Mouse (Mus musculus) kidney, adult 11 months (tissue): ENCODE measurements at regions not wholly inside any gene's neighbourhood (a gene's known extent, or its start where the extent isn't known, plus 50 kb on each side); places are given as distances from the start of the nearest gene placed in this dataset.

ENCODE experiments used
- DNase-seq: peaks from one replicate; pipeline ENCODE4 v3.0.0; 2022

DNA sequence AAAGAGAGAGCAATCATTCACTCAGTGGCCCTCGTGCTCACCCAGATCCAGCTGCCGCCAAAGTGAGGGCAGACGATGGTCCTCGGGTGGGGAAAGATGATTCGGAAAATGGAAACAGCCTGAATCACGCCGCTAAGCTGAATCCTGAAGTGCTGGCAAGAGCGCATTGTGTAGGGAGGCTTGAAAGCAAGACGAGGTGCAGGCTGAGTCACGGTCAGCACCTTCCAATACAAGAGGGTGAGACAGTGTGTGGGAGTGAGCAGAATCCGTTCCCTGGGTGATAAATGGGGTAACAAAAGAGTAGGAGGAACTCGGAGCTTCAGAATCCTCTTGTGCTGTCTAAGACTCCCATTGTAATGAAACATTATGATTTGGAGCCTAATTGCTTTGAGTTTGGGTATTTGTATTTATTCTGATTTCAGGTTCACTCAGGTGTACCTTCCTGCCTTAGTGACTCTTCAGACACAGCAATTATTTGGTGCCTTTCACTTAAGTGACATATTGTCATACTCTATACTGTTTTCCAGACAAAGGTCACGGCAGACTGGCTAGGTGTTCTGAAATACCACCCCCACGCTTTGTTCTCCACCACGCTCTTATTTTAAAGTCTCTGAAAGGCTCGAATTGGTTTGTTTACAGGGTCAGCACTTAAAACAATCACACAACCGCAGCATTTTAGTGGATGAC is 70.0 kb downstream of the Mbip start:
- no peak for DNase-seq

DNA sequence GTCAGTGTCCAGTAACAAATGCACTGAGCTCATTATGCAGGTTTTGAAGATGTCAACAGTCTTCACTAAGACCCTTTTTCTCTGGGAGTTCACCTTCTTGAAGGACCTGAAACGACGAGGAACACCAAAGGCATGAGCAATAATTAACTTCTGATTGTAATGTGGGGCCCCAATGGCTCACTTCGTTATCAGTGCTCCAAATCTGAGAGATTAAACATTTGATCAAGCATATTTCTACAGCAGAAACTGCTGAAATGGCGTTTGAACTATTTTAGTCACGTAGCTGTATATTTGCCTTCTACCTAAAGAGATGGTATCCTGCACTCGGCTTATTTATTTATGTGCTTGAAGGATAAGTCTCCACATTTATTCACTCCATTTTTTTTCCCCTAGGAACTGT is 80.6 kb downstream of the Mbip start:
- no peak for DNase-seq

DNA sequence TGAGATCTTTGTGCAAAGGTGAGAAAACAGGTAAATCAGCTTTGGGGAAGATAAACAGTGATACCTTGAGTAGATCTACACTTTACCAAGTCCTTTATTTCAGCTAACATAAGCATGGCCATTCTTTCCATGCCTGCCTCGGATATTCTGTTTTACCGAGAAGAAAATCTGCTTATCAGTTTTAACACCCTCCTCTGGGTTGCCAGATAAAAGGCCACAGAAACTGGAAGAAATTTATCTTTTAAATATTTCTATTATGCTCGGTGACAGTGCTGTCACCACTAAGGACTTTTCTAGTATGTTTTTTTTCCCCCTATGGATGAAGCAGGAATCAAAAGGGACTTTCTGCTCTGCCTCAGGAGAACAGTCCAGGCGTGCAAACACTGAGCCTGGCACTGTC is 84.2 kb downstream of the Mbip start:
- DNase-seq = no peak

DNA sequence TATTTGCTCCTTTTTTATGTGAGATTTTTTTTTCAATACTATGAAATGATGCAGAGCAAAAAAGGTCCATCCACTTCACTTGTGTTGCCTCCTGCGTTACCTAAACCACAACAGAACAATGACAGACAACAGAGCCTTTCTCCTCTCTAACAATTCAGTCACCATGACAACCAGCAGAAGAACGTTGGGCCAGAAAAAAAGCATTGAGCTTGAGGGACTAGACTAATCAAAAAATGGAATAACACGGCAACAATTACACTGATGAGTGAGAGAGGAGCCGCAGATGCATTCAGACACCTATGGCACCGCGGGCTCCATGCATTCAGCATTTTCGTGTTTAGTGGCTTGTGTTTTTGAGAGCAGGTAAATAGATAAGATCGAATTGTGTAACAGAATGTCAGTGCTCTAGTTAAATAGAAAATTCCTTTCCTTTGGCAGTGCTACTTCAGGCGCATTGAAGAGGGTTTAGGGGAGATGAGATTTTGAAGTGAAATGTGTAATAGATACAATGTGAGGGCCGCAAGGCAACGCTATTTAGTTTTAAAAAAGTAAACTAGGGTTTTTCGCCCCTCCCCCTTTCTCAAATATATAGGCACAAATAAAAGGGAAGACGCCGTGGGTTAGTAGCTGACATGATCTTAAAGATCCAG is 87.2 kb downstream of the Mbip start:
- DNase-seq = no peak

DNA sequence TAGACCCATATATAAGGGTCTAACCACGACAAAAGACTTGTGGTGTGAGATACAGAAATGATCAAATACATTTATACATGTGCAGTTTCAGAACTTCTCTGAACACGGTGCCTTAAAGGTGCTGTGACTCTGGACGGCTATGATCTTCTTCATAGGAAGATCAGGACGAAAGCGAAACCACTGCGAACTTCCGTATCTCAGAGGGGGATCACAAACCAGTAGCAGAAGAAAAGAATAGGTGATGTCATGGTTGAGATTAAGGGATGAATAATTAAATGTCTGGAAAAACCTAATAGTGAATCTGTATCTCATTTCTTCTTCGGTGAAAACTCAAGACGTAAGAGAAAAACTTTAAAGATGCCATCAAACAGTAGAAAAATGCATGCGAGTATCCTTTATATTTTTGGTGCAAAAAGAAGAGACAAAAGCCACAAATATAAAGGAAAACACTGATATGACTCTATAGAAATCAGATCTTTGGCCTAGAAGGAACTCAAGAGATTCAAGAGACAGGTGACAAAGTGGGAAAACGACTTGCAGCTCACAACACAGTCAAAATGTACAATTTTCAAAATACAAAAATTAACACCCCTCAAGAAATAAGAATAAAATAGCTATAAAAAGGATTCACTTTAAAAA is 89.3 kb downstream of the Mbip start:
- DNase-seq = no peak

DNA sequence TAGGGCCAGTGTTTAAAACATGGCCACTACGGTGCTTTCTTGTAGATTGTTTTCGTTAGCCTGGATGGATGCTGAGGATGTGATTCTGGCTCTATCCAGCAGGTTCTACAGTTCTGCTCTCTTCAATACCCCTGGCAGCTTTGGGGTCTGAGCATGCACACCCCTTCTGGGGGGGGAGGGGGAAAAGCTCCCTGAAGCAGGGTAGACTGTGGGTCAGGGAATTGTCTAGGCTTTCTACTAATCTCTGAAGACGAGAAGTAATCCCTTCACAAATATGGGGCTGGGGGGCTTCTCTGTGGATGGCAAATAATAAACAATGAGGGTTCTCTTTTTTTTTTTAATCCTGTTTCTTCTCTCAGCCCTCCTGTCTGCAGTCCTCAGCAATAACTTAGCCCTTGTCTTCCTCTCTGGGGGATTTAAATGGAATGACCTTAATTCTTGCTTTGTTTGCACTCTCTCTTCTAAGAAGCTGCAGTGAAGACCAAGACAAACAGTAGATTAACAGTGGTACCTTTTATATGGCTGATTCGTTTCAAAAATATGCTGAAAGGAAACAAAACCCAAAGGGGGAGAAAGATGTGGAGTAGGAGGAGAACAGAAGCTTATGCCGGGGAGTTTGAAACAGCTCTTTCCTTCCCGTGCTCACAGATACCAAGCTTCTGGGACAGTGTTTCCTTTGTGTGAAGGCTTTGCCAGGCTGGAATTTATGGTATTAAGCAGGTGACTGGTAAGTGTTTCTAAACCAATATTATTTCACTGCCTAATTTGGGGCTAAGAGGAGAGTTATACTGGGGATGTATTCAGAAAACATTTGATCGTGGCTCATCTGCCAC is 92.9 kb downstream of the Mbip start:
- DNase-seq = no peak

DNA sequence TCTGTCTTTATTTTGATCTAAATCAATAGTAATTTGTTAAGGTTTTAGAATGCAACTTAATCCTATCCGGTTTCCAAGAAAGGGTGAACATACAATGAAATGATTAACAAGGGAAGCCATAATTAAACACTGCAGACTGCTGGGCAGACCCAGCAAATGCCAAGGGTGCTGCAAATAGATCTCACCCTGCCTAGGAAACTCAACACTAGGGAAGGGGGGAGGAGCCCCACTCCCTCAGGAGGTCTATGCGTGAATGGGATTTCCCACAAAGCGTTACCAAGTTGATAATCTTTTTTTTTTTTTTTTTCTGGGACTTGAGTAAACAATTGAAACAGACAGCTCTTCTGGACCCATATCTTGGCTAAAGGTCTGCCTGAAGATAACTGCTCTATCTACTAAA is 95.4 kb downstream of the Mbip start:
- no peak for DNase-seq

DNA sequence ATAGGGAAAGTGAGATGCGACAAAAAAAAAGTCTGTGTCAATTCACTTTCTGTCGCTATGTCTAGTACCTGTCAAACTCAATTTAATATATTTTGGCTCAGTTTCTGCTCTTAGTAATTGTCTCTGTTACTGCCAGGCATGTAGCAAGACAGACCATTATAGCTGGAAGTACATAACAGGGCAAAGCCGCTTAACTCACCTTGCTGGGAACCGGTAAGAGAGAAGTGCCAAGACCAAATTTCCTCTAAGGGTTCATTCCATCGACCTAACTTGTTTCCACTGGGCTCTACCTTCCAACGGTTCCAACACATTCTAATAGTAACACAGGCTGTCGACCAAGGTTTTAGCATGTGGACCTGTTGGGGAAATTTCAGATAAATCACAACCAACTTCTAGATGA is 99.3 kb downstream of the Mbip start:
- no peak for DNase-seq

DNA sequence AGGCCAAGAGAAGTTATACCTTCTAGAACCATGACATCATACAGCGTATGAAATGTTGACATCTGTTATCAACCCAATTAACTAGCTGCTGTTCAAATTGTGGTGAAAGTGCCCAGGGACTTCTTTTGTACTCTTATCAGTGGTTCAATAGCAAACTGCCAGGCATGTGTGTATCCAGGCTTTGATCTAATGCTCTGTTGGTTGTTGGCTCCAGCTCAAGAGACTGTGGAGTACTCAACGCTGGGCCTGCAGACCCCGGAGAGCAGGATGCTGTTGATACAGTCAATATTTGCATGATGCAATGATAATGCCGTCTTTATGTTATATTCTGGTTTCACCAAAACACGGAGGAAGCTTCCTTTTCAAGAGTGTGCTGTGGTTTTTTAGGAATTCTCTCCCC is 102.9 kb downstream of the Mbip start:
- no peak for DNase-seq

DNA sequence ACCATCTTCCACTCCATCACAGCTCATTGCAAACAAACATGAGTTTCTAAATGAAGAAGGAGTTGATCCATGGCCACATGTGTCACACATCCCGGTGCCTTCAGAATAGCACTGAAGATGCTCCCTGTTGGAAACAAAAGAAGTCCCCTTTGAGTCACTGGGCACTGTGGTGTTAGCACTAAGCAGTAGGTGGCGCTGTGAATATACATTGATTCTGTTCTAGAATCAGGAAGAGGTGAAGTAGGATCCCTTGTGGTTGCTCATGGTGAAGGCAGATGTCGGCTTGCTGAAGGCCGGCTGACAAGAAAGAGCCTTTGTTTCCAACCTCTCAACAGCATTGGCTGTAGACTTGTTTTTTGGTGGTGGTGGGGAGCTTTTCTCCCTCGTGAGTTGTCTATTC is 104.0 kb downstream of the Mbip start:
- DNase-seq = peak; percentile 24

DNA sequence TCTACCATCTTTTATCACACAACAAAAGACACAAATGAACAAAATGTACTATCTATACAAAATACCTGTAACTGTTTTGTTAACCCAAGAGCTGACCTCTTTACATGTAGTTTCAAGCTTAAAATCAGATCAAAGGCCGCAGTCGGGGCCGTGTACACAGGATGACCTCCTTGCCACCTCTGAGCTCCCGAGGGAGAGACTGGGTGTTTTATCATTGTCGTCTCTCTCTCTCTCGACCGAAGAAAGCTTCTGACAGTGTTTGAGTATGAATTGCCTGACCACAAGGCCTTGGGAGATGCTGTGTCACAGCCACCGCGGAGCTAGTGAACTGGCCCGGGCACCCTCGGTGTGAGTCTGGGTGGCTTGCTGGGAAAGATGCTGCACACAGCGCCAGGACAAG is 105.5 kb downstream of the Mbip start:
- no peak for DNase-seq

DNA sequence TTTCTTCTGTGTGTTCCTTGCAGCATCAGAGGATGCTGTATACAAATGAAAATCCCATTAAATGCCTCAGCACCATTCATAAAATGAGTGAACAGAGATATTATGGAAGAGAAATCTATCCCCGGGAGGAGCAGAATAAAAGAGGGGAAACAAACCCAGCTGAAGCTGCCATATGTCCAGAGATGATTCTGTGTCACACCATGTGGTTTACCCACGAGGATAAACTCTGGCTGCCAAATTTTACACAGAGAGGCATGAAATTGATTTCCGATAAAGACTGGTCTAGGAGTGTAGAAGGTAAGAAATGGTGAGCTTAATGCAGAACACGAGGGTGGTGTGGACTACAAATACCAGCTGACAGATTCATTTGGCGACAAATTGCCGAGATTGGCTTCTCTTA is 111.1 kb downstream of the Mbip start:
- no peak for DNase-seq

DNA sequence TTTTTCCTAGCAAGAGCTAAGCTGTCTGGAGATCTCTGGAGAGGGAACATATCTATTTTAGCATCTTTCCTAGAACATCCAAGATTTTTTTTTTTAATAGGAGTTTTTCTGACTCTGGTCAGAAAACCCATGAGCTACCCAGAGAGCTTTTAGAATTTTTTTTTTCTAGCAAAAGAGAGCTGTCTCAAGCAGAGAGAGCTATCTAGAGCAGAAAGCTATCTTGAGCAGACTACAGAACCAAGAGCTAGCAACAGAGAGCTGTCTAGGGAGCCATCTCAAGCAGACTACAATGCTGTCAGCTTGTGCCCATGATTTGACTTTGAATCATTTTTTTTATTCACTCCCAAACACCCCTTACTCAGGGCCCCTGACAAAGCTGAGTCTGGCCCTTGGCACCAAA is 112.5 kb downstream of the Mbip start:
- no peak for DNase-seq

DNA sequence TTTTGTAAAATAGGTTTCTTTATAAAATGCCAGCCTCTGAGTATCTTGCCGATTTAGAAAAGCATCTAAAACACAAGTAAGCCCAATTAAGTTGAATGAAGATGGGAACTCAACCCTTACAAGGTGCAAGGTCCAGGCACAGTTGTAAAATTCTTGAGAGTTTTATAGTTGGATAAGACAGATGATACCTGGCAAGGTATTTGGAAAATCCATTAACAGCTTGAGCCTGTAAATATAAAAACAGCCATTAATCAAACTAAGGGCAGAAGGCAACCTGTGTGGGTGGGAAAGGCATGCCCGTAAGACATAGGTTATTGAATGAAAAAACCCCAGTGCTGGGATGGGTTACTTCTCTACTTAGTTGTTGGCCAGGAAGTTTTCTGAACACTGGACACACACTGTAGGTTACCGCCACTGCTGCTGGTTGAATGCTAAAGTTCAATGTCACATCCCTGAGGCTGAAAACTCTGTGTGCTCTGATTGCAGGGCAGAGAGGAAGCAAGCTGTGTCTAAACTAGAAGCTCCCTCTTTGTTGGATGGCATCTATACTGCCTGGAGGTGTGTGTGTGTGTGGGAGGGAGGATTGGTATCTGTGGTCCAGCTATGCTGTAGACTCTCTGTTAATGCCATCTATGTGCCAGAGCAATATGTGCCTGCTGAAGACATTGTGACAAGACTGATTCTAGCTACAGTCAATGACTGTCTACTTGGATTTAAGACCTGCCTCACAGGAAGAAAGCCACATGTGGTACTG is 121.4 kb downstream of the Mbip start:
- DNase-seq = no peak

DNA sequence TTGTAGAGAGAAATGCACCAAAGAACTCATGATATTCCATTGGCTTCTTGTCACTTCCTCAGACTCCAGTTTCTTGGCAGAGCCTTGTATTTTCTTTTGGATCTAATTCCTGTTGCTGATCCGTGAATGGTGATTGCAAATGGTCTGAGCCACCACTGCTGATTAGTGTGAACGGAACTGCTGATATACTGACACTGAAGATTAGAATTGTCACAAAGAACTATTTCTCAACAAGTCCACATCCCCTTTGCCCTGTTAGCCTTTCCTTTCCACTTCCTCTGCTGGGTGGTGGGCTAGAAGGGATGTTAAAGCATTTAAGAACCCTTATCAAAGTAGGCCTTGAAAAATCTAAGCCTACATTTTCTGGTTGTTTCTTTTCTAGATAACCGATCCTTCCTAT is 152.2 kb downstream of the Mbip start:
- DNase-seq = no peak

DNA sequence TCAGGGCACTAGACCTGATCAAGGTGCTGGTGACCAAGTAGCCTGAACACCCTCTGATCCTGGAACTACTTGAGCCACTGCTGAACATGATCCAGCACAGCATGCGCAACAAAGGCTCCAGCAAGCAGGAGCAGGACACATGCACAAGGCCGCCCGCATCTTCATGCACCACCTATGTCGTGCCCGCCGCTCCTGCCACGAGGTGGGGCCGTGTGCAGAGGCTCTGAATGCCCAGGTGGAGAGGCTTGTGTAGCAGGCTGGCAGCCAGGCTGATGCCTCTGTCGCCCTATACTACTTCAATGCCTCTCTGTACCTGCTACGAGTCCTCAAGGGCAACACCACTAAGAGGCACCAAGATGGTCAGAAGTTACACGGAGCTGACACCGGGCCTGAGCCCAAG is 156.1 kb downstream of the Mbip start:
- no peak for DNase-seq

DNA sequence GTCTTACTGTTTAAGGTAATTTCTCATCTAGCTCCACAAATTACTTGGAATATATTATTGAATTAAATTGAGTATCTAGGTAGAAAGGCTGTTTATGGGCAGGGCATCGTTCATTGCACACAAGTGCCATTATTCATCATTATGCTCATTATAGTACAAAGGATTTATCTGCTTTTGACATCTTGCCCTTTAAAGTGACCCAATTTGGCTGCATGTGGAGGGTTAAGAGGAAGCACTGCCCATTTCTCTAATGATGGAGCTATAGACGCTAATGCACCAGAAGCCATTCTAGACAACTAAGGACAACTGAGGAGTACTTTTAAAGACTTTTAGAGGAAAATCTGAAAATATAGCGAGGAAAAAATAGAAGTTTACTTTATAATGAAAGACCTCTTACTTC is 185.0 kb downstream of the Mbip start:
- DNase-seq = no peak

DNA sequence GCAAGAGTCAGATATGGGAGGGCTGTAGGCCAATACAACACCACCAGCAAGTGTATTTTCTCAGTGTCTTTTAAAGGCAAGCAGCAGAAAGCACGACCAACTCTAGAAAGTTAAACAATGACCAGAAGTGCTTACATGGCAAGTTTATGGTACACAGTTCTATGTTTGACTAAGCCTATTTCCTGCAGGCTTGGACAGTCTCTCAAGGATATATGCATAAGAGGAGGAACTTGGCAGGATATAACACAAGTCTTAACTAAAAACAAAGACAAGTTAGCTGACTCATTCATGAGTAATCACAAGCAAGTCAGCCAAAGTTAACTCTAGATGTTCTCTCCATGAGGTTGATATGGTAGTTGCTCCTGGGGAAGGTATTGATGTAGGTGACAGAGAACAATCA is 201.3 kb downstream of the Mbip start:
- DNase-seq = no peak

DNA sequence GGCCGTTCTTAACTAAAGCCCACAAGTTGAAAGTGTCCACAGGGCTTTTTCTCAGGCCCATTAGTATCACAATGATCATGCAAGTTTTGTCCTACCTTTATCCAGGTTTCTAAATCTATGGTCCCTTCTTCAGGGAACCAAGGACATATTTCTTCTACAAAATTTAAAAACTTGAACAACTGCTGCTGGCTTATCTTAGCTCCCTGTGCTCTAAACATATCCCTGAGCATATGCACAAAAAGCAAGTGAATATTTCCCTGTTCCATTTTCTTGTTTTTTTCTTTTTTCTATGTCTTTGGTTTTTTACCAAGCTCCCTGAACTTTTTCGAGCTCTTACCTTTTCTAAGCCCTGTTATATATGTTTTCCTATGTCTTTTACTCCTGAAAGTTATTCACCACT is 201.9 kb downstream of the Mbip start:
- no peak for DNase-seq

DNA sequence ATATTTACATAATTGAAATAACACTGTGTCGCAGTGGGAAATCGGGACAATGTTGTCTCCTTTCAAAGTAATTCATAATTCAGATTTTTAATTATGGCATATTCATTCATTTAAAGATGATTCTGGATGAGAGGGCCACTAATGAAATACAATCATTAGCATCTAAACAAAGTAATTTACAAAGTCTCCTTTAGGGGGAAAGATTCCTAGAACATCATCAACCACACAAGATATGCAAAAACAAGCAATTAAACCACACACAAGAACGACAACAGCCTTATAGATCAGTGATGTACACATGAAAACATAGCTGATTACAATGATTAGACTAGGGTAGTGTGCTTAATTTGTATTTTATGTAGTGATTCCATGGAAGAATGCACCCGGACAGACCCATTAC is 231.2 kb downstream of the Mbip start:
- no peak for DNase-seq

DNA sequence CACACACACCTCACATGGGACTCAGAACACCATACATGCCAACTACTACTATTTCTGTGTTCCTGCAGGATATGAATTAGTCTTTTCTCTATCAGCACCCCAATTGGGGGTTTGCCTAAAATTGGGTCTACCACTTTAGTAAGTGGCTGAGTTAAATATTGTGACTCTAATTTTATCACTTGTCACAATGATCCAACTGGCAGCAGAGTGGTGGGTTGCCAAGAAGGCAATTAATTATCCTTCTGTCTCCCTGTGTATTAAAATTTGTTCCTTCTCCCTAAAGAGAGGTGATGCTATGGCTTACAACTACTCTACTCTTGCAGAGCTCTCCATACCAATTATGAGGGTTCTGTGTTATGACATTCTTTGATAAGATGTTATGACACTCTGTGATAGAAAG is 245.3 kb downstream of the Brms1l start:
- no peak for DNase-seq

DNA sequence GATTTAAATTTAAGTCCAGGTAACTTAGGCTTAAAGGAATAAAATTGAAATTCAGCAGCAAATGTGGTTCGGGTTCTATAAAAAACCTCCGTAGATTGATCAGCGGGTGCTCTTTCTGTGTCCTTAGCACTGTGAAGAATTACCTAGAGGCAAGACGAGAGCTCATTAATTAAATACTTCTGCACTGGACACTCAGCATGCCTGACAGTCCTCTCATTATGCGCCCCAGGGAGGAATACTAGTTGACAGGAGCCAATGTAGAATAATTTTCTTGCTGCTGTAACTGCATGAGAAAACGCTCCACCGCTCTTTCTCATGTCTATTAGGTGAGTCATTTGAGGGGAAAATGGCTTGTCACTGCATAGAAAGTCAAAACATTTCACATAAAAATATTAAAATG is 228.1 kb downstream of the Brms1l start:
- DNase-seq = no peak

DNA sequence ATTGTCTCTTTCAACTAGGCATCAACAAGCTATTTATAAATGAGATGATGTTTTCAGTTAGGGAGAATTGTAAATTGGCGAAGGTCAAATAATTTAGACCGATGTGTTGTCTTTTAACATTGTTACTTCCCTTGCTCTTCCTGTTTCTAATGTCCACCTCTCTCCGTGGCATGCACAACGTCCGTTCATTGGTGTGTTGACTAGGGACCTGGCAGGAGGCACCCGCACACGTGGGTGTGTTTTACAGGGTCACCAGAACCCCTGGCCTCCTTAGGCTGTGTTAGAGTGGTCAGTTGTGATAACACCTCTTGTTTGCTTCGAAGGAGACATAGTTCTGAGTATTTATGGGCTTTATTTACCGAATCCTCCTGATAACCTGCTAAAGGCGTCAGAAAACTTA is 222.8 kb downstream of the Brms1l start:
- DNase-seq = no peak
